Mouse (Mus musculus): ENCODE measurements around the gene Sema6c. TPM values are rescaled to one million over a fixed set of nuclear protein-coding genes. Genes with fewer than 3 reads are reported as not detected.

The Sema6c gene
- 22.6 and 27.0 TPM in 2 replicates for polyA plus RNA-seq (2014; fragmentation: Nextera tagmentation; extraction: Ambion mirVana)

DNA sequence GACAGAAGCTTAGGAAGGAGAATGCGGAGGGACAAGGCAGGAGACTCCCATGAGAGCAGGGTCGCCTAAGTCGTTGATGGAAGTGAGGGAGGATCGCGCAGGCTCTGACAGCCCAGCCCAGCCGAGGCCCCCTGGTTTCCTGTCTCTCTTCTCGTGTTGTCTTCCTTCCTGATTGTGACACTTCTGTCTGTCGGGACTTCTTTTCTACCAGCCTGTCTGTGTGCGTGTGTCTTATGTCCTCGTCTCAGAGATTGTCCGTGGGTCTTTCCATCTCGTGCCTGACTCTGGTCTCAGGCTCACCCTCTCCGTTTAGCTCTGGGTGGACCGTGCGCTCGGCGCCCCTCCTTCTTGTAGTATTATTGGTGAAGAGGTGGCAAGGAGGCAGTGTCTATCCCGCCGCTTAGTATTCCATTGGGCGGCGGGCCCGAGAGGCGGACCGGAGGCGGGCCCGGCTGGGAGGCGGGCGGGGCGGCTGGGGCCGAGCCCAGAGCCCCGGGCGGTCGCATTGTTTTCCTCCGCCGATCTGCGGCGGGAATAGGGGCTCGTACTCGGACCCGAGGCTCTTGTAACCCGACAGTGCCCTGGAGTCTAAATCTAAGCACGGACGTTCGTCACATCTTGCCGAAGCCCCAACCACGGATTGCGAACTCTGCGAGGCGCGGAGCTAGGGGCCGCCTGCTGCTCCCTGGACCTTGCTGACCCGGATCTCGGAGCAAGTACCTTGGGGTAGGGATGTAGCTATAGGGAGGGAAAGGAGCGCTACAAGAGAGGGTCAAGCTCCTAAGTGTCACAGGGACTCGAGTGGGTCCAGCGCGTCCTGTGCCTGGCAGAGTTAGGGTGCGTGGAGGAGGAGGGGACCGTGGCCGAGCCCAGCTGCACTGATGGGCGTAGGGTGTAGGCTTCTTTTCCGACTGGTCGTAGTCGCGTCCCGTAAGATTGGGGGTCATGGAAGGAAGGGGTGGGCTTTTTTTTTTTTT is at the start of gene Sema6c:
Gene Sema6c (plus strand): TSS at position 471 of the 977 bp plus-strand sequence.
- Histone ChIP-seq H3K4me3 (ENCODE audit: low read depth, low read length) (peak within 1 kb of the TSS; percentile 85), H3K9ac (ENCODE audit: low read depth, low read length) (peak within 1 kb of the TSS; percentile 82), H3K9me3 (ENCODE audit: control insufficient read depth, low read length) (no peaks in the 10 kb centered on the region), H3K36me3 (ENCODE audit: control insufficient read depth, insufficient read depth, low read length) (no peaks in the 10 kb centered on the region), H3K4me2 (replicated peaks; ENCODE audit: low read depth, low read length) (peak within 1 kb of the TSS; percentile 70), H3K27ac (ENCODE audit: low read depth, low read length) (peak within 1 kb of the TSS; percentile 79), H3K27me3 (ENCODE audit: control insufficient read depth, insufficient read depth, low read length) (peaks cover 2% of the 10 kb centered on the region; the same call in 1 of the 2 replicates), H3K4me1 (replicated peaks; ENCODE audit: control insufficient read depth, insufficient read depth, low read length) (peaks cover 14% of the 10 kb centered on the region)
- ATAC-seq (ENCODE audit: low FRiP score) (peak; percentile 95), DNase-seq (ENCODE audit: low spot score) (peak; percentile 94)
- WGBS, result under 1% methylated on average over 62 of the region's 66 CpGs

DNA sequence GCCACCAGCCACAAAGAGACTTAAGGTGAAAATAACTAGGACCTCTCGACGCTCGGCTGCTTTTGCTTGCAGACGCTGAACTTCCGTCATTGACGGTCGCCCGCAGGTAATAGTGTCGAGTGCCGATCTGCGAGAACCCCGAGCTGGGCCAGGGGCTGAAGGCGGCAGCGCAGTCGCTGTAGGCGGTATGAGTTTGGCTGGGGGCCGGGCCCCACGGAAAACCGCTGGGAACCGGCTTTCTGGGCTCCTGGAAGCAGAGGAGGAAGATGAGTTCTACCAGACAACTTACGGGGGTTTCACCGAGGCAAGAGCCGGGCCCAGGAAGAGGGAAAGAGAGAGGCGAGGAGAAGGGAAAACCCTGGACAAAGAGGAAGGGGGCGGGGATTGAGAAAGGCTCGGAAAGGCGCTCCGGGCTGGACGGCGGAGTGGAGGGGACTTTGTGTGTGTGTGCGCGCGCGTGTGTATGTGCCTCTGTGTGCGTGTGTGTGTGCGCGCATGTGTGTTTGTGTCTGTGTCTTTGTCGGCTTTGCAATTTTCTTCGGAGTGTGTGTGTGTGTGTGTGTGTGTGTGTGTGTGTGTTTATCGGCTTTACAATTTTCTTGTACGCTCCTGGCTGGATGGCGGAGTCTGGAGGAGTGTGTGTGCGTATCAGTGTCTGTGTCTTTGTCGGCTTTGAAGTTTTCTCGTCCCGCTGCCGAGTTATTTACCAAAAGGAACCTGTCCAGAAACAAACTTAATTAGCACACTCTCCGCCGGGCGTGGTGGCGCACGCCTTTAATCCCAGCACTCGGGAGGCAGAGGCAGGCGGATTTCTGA is 49.1 kb upstream of the Sema6c start, which contains the start of gene Vps72:
Gene Vps72 (plus strand): TSS at position 112 of the 816 bp plus-strand sequence.
- peak within 1 kb of the TSS; percentile 80 for H3K4me3 ChIP-seq (ENCODE audit: low read depth, low read length)
- no peaks in the 10 kb centered on the region for H3K9me3 ChIP-seq (ENCODE audit: control insufficient read depth, low read length)
- peaks cover 6% of the 10 kb centered on the region for H3K36me3 ChIP-seq (ENCODE audit: control insufficient read depth, insufficient read depth, low read length)
- WGBS, result under 1% methylated on average over 49 of the region's 54 CpGs
- H3K9ac ChIP-seq (ENCODE audit: low read depth, low read length), result peak within 1 kb of the TSS; percentile 96
- H3K27me3 ChIP-seq (ENCODE audit: control insufficient read depth, insufficient read depth, low read length), result no peaks in the 10 kb centered on the region
- H3K27ac ChIP-seq (ENCODE audit: low read depth, low read length), result peak within 1 kb of the TSS; percentile 97
- peak within 1 kb of the TSS; percentile 27 for H3K4me2 ChIP-seq (replicated peaks; ENCODE audit: low read depth, low read length)
- H3K4me1 ChIP-seq (replicated peaks; ENCODE audit: control insufficient read depth, insufficient read depth, low read length), result no peaks in the 10 kb centered on the region; the same call in 1 of the 2 replicates
- DNase-seq (ENCODE audit: low spot score) (peak; percentile 90), ATAC-seq (ENCODE audit: low FRiP score) (peak; percentile 70)

DNA sequence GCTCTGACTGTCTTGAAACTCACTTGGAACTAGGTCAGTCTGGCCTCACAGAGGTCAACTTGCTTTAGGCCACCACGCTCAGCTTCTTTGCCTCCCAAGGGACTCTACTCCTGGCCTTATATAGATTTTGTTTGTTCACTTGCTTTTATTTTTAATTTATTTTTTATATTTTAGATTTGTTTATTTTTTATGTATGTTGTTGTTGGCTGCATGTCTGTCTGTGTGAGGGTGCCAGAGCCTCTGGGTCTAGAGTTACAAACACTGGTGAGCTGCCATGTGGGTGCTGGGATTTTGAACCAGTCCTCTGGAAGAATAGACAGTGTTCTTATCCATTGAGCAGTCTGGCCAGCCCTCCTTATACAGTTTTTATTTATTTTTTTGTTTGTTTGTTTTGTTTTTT is 47.5 kb upstream of the Sema6c start:
- Histone ChIP-seq H3K4me3 (ENCODE audit: low read depth, low read length) (no peak overlapping the region), H3K9ac (ENCODE audit: low read depth, low read length) (no peak overlapping the region), H3K9me3 (ENCODE audit: control insufficient read depth, low read length) (no peaks in the 10 kb centered on the region), H3K27ac (ENCODE audit: low read depth, low read length) (no peak overlapping the region), H3K4me1 (replicated peaks; ENCODE audit: control insufficient read depth, insufficient read depth, low read length) (no peaks in the 10 kb centered on the region; the same call in 1 of the 2 replicates), H3K4me2 (replicated peaks; ENCODE audit: low read depth, low read length) (no peak overlapping the region; the same call in 1 of the 2 replicates), H3K27me3 (ENCODE audit: control insufficient read depth, insufficient read depth, low read length) (no peaks in the 10 kb centered on the region), H3K36me3 (ENCODE audit: control insufficient read depth, insufficient read depth, low read length) (peaks cover 6% of the 10 kb centered on the region)
- DNase-seq (ENCODE audit: low spot score) (no peak), ATAC-seq (ENCODE audit: low FRiP score) (no peak)
- 77% methylated on average over 1 of the region's 1 CpGs for WGBS

DNA sequence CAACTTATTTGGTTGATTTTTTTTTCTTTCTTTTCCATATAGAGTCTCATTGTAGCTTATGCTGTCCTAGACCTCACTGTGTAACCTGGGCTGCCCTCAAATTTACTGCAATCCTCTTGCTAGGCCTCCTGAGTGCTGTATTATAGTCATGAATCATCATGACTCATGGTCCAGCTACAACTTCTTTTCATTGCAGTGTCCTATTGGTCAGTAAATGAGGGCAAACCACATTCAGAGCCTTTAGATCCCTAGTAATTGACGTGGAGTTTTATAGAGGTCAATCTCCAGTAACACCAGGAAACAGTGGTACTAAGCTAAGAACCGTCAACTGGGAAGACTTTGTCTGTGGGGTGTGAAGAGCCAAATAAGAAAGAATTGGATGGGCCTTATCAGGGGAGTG is 42.5 kb upstream of the Sema6c start:
- 97% methylated on average over 2 of the region's 2 CpGs for WGBS
- Histone ChIP-seq H3K9me3 (ENCODE audit: control insufficient read depth, low read length) (no peaks in the 10 kb centered on the region), H3K9ac (ENCODE audit: low read depth, low read length) (no peak overlapping the region), H3K4me2 (replicated peaks; ENCODE audit: low read depth, low read length) (no peak overlapping the region), H3K27ac (ENCODE audit: low read depth, low read length) (no peak overlapping the region), H3K36me3 (ENCODE audit: control insufficient read depth, insufficient read depth, low read length) (peaks cover 32% of the 10 kb centered on the region), H3K27me3 (ENCODE audit: control insufficient read depth, insufficient read depth, low read length) (no peaks in the 10 kb centered on the region), H3K4me3 (ENCODE audit: low read depth, low read length) (no peak overlapping the region), H3K4me1 (replicated peaks; ENCODE audit: control insufficient read depth, insufficient read depth, low read length) (no peaks in the 10 kb centered on the region)
- DNase-seq (ENCODE audit: low spot score), result no peak
- no peak for ATAC-seq (ENCODE audit: low FRiP score)

DNA sequence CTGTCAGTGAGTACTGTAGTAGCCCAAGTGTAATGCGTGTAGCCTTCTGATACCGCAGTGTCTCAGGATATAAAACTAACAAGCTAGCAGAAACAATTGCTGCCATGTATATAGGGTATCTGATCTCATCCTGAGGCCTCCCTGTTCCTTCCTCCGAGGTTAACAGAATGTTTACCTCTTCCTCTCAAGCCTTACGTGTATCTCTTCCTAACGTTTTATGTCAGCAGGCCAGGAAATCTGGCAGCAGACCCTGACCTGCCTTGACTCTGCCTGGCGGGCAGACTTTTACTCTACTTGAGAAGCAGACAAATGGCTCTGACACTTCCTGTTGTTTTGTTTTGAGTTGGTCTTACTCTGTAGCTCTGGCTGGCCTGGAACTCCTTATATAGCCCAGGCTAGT is 38.7 kb upstream of the Sema6c start:
- H3K27ac ChIP-seq (ENCODE audit: low read depth, low read length), result no peak overlapping the region
- H3K36me3 ChIP-seq (ENCODE audit: control insufficient read depth, insufficient read depth, low read length), result peaks cover 25% of the 10 kb centered on the region
- no peaks in the 10 kb centered on the region for H3K9me3 ChIP-seq (ENCODE audit: control insufficient read depth, low read length)
- H3K4me3 ChIP-seq (ENCODE audit: low read depth, low read length), result no peak overlapping the region
- no peaks in the 10 kb centered on the region for H3K27me3 ChIP-seq (ENCODE audit: control insufficient read depth, insufficient read depth, low read length)
- ATAC-seq (ENCODE audit: low FRiP score) (no peak), DNase-seq (ENCODE audit: low spot score) (no peak)
- H3K4me1 ChIP-seq (replicated peaks; ENCODE audit: control insufficient read depth, insufficient read depth, low read length), result no peaks in the 10 kb centered on the region
- H3K9ac ChIP-seq (ENCODE audit: low read depth, low read length), result no peak overlapping the region
- no peak overlapping the region for H3K4me2 ChIP-seq (replicated peaks; ENCODE audit: low read depth, low read length)
- WGBS, result 81% methylated on average over 6 of the region's 6 CpGs

DNA sequence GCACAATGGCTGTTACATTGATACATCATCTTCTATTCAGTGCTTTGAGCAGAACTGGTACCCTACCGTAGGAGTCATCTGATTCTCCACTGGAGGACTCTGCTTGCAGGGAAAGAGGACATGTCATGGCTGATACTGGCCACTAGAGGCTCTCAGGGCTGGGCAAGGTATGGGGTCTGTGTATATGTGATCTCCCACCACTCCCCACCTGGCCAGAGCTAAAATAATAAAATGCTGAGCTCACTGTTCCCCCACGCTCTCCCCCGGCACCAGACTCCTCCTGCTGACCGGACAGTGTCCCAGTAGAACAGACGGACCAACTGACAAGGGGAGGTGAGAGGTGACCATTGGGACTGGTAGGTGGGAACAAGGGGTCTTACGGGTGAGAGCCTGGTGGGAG is 36.0 kb upstream of the Sema6c start, which contains the start of gene Tmod4:
Gene Tmod4 (plus strand): TSS at position 231 of the 400 bp plus-strand sequence.
- 67% methylated on average over 6 of the region's 6 CpGs for WGBS
- DNase-seq (ENCODE audit: low spot score), result peak; percentile 28
- peak; percentile 51; the same call in 1 of the 2 replicates for ATAC-seq (ENCODE audit: low FRiP score)

DNA sequence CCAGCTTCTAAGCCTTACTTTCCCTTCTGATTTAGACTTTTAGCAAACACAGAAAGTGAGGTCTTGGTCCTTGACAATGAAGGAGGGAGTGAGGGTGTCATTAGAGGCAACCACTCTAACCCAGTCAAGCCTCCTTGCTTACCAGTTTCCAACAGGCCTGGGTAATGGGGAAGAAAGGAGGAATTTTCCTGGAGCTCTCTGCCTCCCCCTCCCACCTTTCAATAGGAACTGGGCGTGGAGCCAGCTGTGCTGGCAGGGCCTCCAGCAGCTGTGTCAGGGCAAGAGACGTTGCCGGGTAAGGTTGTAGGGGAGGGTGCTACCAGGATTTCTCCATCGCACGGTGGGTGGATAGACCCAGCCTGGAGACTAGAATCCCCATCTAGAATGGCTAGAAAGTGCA is 35.3 kb upstream of the Sema6c start:
- no peak for ATAC-seq (ENCODE audit: low FRiP score)
- Histone ChIP-seq H3K4me2 (replicated peaks; ENCODE audit: low read depth, low read length) (no peak overlapping the region), H3K9ac (ENCODE audit: low read depth, low read length) (no peak overlapping the region), H3K27me3 (ENCODE audit: control insufficient read depth, insufficient read depth, low read length) (no peaks in the 10 kb centered on the region), H3K9me3 (ENCODE audit: control insufficient read depth, low read length) (no peaks in the 10 kb centered on the region), H3K36me3 (ENCODE audit: control insufficient read depth, insufficient read depth, low read length) (peaks cover 12% of the 10 kb centered on the region), H3K27ac (ENCODE audit: low read depth, low read length) (no peak overlapping the region), H3K4me3 (ENCODE audit: low read depth, low read length) (no peak overlapping the region), H3K4me1 (replicated peaks; ENCODE audit: control insufficient read depth, insufficient read depth, low read length) (no peaks in the 10 kb centered on the region)
- WGBS, result 45% methylated on average over 5 of the region's 5 CpGs
- no peak for DNase-seq (ENCODE audit: low spot score)

More for the DNA sequence above, 36.0 kb upstream of the Sema6c start, which contains the start of gene Tmod4:
- Histone ChIP-seq H3K27ac (ENCODE audit: low read depth, low read length) (no peak within 1 kb of the TSS), H3K9me3 (ENCODE audit: control insufficient read depth, low read length) (no peaks in the 10 kb centered on the region), H3K9ac (ENCODE audit: low read depth, low read length) (no peak within 1 kb of the TSS), H3K4me2 (replicated peaks; ENCODE audit: low read depth, low read length) (no peak within 1 kb of the TSS), H3K27me3 (ENCODE audit: control insufficient read depth, insufficient read depth, low read length) (no peaks in the 10 kb centered on the region), H3K4me1 (replicated peaks; ENCODE audit: control insufficient read depth, insufficient read depth, low read length) (no peaks in the 10 kb centered on the region), H3K36me3 (ENCODE audit: control insufficient read depth, insufficient read depth, low read length) (peaks cover 19% of the 10 kb centered on the region), H3K4me3 (ENCODE audit: low read depth, low read length) (no peak within 1 kb of the TSS)

DNA sequence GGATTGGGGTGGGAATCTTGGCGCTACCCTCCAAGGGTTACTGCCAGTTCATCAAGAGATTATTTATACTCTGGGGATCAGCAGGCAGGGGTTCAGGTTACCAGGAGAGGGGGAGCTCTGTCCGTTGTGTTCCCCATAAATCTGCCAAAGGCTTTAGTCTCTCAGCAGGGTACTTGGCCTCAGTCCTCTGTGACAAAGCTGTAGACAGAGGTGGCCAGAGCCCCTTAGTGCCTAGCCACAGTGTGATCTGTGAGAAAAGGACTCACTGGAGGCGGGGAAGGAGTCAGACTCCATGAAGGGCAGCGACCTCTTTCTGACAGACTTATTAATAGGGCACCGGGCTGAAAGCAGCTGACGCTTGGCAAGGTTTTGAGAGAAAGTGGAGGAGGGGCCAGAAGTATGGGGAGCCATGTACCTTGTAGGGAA is 31.0 kb upstream of the Sema6c start:
- Histone ChIP-seq H3K4me3 (ENCODE audit: low read depth, low read length) (no peak overlapping the region), H3K9ac (ENCODE audit: low read depth, low read length) (no peak overlapping the region), H3K36me3 (ENCODE audit: control insufficient read depth, insufficient read depth, low read length) (no peaks in the 10 kb centered on the region), H3K27ac (ENCODE audit: low read depth, low read length) (no peak overlapping the region), H3K27me3 (ENCODE audit: control insufficient read depth, insufficient read depth, low read length) (no peaks in the 10 kb centered on the region), H3K4me2 (replicated peaks; ENCODE audit: low read depth, low read length) (no peak overlapping the region), H3K9me3 (ENCODE audit: control insufficient read depth, low read length) (no peaks in the 10 kb centered on the region), H3K4me1 (replicated peaks; ENCODE audit: control insufficient read depth, insufficient read depth, low read length) (no peaks in the 10 kb centered on the region)
- no peak for DNase-seq (ENCODE audit: low spot score)
- no peak for ATAC-seq (ENCODE audit: low FRiP score)
- 53% methylated on average over 6 of the region's 6 CpGs for WGBS
